Mouse (Mus musculus) heart, embryonic 13.5 days (tissue): ENCODE measurements around the gene Prkag2. TPM values are rescaled to one million over a fixed set of nuclear protein-coding genes. Genes with fewer than 3 reads are reported as not detected.

ENCODE experiments used
- ATAC-seq: fragments of 200-750 bp; cut with Nextera tagmentation; 2 replicates; pipeline ENCODE4 v1.8.0; 2017; ENCODE audit warnings: moderate TSS enrichment; ENCODE audit not compliant: insufficient number of reproducible peaks, low FRiP score, low TSS enrichment; ENCODE audit errors: extremely low read depth
- H3K27ac ChIP-seq: fragments of 300-500 bp; sonication (generic); replicated peaks from 2 replicates; pipeline ENCODE4 v1.5.1; 2015; ENCODE audit warnings: moderate library complexity, mild to moderate bottlenecking, inconsistent platforms
- H3K27me3 ChIP-seq: fragments of 300-500 bp; sonication (generic); replicated peaks from 2 replicates; pipeline ENCODE4 v1.6.1; 2015; ENCODE audit warnings: mild to moderate bottlenecking, inconsistent platforms
- H3K36me3 ChIP-seq: fragments of 300-500 bp; sonication (generic); 2 replicates; pipeline ENCODE4 v1.6.1; 2015; ENCODE audit warnings: mild to moderate bottlenecking, inconsistent platforms
- H3K4me1 ChIP-seq: fragments of 300-500 bp; sonication (generic); 2 replicates; pipeline ENCODE4 v1.6.1; 2015; ENCODE audit warnings: inconsistent platforms
- H3K4me2 ChIP-seq: fragments of 300-500 bp; sonication (generic); 2 replicates; pipeline ENCODE4 v1.6.1; 2015; ENCODE audit warnings: inconsistent platforms, mild to moderate bottlenecking, moderate library complexity
- H3K4me3 ChIP-seq: fragments of 300-500 bp; sonication (generic); 2 replicates; pipeline ENCODE4 v1.5.1; 2015; ENCODE audit warnings: moderate library complexity, mild to moderate bottlenecking, inconsistent platforms
- H3K9ac ChIP-seq: fragments of 300-500 bp; sonication (generic); 2 replicates; pipeline ENCODE4 v1.6.1; 2015; ENCODE audit warnings: inconsistent platforms, mild to moderate bottlenecking, moderate library complexity
- H3K9me3 ChIP-seq: fragments of 300-500 bp; sonication (generic); 2 replicates; pipeline ENCODE4 v1.6.1; 2016; ENCODE audit warnings: inconsistent platforms
- WGBS: fragments of 180-500 bp; shearing (Covaris S2); methylation state at CpG from one replicate; pipeline ENCODE4 v1.1.7; 2015; ENCODE audit warnings: mixed read lengths; 5-methylcytosine and 5-hydroxymethylcytosine counted together
- polyA plus RNA-seq: library from polyadenylated mRNA; unstranded; fragments of >200 nt; fragmentation: Nextera tagmentation; extraction: Ambion mirVana; gene quantifications from 2 replicates; pipeline ENCODE4 v1.2.1, GENCODE M21; 2015

Gene Prkag2
- polyA plus RNA-seq, 1 experiment from 2014 or later = 83.7 TPM

- H3K4me1 ChIP-seq = peaks cover 30% of the 10 kb centered on the region
- peaks cover 4% of the 10 kb centered on the region for H3K36me3 ChIP-seq
- no peak overlapping the region for H3K27ac ChIP-seq
- no peak overlapping the region for H3K4me3 ChIP-seq
- H3K9ac ChIP-seq = no peak overlapping the region
- H3K4me2 ChIP-seq = no peak overlapping the region
- peaks cover 6% of the 10 kb centered on the region for H3K9me3 ChIP-seq
- 71% methylated on average over 5 of the region's 5 CpGs for WGBS
- no peaks in the 10 kb centered on the region for H3K27me3 ChIP-seq
- no peak for ATAC-seq
Measured at GRCm38 (mm10) chr5:24938046-24938822, 162.2 kb downstream of the Prkag2 start.

DNA sequence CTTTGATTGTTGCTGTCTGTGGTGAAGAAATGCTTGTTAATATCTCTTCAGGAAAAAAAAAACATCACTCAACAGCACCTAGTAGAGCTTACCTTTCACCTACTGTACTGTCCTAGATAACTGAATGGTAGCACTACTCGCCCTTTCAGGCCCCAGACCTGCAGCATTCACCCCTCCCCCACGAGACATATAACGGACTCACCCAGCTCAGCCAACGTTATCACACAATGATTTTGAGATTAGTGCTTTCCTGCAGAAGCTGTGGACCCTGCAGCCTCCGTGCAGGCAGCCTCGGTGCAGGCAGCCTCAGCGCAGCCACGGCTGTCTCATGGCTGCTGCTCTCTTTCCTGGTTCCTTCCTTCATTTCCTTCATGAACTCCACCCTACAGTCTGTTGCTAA, 164.0 kb downstream of the Prkag2 start:
- H3K4me2 ChIP-seq = no peak overlapping the region
- peaks cover 4% of the 10 kb centered on the region for H3K36me3 ChIP-seq
- 43% methylated on average over 8 of the region's 8 CpGs for WGBS
- no peak overlapping the region for H3K9ac ChIP-seq
- no peak for ATAC-seq
- H3K4me3 ChIP-seq = no peak overlapping the region
- H3K27ac ChIP-seq = no peak overlapping the region
- H3K27me3 ChIP-seq = no peaks in the 10 kb centered on the region
- peaks cover 6% of the 10 kb centered on the region for H3K9me3 ChIP-seq
- H3K4me1 ChIP-seq = peaks cover 29% of the 10 kb centered on the region

- WGBS = 84% methylated on average over 10 of the region's 10 CpGs
- H3K27me3 ChIP-seq = no peaks in the 10 kb centered on the region
- peaks cover 6% of the 10 kb centered on the region for H3K9me3 ChIP-seq
- peaks cover 19% of the 10 kb centered on the region for H3K4me1 ChIP-seq
- no peak overlapping the region for H3K9ac ChIP-seq
- H3K27ac ChIP-seq = no peak overlapping the region
- no peak overlapping the region for H3K4me3 ChIP-seq
- H3K4me2 ChIP-seq = no peak overlapping the region
- H3K36me3 ChIP-seq = peaks cover 4% of the 10 kb centered on the region
- no peak for ATAC-seq
Measured at GRCm38 (mm10) chr5:24935446-24935845, 165.0 kb downstream of the Prkag2 start.

GRCm38 (mm10) chr5:24933760-24934159, 166.7 kb downstream of the Prkag2 start:
- no peaks in the 10 kb centered on the region for H3K27me3 ChIP-seq
- no peak overlapping the region for H3K9ac ChIP-seq
- peaks cover 9% of the 10 kb centered on the region for H3K4me1 ChIP-seq
- ATAC-seq = no peak
- no peak overlapping the region for H3K27ac ChIP-seq
- H3K4me3 ChIP-seq = no peak overlapping the region
- WGBS = 95% methylated on average over 1 of the region's 1 CpGs
- peaks cover 4% of the 10 kb centered on the region for H3K36me3 ChIP-seq
- H3K9me3 ChIP-seq = peaks cover 6% of the 10 kb centered on the region
- H3K4me2 ChIP-seq = no peak overlapping the region

DNA sequence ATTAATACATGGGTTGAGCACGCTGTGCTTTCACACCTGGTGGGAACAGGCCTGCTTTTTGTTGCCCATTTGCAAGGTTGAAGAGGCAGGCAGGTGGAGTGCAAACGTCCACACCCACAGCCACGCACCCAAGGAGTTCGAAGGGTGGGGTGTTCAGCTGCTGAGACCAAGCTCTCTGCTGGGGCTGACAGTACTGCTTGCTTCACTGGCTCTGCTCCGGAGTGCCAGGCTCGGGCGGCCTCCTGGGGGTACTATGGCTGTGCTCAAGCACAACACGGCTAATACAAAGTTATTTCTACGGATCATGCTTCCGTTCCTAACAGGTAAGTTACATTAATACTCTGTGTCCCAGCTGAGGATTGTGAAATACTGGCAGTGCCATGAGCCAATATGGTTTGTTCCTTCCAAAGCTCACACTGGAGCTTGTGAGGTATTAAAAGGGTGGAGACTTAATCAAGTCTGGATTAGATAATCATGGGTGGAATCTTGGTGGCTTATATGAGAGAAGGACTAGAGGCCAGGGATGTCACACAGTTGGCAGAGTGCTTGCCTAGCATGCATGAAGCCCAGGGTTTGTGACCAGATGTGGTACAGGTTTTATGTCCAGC, 168.8 kb downstream of the Prkag2 start:
- Histone ChIP-seq H3K36me3 (peaks cover 4% of the 10 kb centered on the region), H3K9me3 (peaks cover 6% of the 10 kb centered on the region), H3K4me3 (no peak overlapping the region), H3K9ac (no peak overlapping the region), H3K27ac (no peak overlapping the region), H3K27me3 (no peaks in the 10 kb centered on the region), H3K4me2 (no peak overlapping the region), H3K4me1 (peaks cover 23% of the 10 kb centered on the region)
- ATAC-seq = no peak
- WGBS = 80% methylated on average over 10 of the region's 10 CpGs

DNA sequence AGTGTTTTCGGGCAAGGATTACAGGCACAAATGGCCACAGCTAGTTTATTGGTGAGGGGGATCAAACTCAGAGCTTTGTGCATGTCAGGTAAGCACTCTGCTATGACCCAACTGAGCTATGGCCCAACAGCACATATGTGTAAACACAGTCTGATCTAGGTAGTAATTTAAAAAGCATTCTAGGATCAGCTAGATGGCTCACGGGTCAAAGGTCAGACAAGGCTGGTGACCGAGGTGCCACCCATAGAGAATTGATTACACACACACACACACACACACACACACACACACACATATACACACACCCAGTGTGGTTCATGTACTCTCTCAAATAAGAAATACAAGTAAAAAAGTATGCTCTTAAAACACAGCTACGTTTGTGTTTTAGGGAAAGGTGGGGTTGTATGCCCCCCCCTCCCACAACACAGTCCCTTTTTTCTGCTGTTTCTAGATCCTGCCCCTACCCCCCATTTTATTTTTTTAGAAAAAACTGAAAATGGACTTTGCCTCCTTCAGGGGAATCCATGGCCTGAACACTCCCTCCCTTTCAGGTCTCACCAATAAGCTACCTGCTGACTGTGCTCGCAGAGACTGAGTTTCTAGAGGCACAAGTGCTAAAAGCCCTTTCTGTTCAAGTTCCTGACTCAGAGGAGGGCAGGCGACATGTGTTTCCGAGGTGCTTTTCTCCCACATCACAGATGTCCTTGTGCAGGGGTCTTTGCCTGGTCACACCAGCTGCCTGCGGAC, 169.4 kb downstream of the Prkag2 start:
- peaks cover 6% of the 10 kb centered on the region for H3K9me3 ChIP-seq
- no peak overlapping the region for H3K4me3 ChIP-seq
- ATAC-seq = no peak
- H3K4me2 ChIP-seq = no peak overlapping the region
- H3K9ac ChIP-seq = no peak overlapping the region
- WGBS = 84% methylated on average over 8 of the region's 8 CpGs
- no peak overlapping the region for H3K27ac ChIP-seq
- peaks cover 4% of the 10 kb centered on the region for H3K36me3 ChIP-seq
- peaks cover 20% of the 10 kb centered on the region for H3K4me1 ChIP-seq
- no peaks in the 10 kb centered on the region for H3K27me3 ChIP-seq

DNA sequence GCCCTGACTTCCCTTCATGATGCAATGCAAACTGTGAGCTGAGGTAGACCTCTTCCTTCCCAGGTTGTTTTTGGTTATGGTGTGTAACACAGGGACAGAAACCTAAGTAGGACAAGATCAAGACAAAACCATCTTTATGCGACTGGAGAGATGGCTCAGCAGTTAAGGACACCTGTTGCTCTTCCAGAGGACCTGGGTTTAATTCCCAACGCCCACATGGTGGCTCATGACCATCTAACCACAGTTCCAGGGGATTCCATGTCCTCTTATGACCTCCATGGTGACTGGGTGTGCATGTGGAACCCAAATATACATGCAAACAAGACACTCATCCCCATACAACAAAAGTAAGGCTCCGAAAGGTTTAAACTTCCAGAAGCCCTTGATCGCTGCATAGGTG, 171.6 kb downstream of the Prkag2 start:
- Histone ChIP-seq H3K4me1 (peaks cover 30% of the 10 kb centered on the region), H3K36me3 (peaks cover 2% of the 10 kb centered on the region), H3K27ac (no peak overlapping the region), H3K27me3 (no peaks in the 10 kb centered on the region), H3K4me3 (no peak overlapping the region), H3K9me3 (peaks cover 3% of the 10 kb centered on the region), H3K4me2 (no peak overlapping the region), H3K9ac (no peak overlapping the region)
- WGBS = 88% methylated on average over 4 of the region's 4 CpGs
- no peak for ATAC-seq

DNA sequence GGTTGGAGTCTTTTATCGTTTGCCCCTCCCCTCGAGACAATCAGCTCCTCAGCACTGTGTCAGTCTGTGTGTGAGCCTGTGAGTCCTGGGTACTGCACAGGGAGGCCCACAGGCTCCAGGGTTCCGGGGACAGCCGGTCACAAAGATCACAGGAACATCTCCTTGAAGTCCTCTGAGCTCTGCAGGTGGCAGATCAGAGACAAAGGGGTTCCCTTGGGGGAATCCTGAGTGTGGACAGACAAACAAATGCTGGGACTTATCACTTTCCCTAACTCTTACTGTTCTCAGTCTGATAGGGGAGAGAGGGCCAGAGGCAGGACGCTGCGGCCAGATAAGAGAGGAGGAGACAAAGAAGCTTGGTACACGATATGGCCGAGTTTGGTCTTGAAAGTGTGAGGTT, 172.7 kb downstream of the Prkag2 start:
- H3K9ac ChIP-seq = peak overlapping the region; percentile 25; the same call in 1 of the 2 replicates
- no peaks in the 10 kb centered on the region for H3K27me3 ChIP-seq
- WGBS = 5% methylated on average over 8 of the region's 8 CpGs
- no peak overlapping the region for H3K4me3 ChIP-seq
- H3K36me3 ChIP-seq = no peaks in the 10 kb centered on the region
- peaks cover 41% of the 10 kb centered on the region for H3K4me1 ChIP-seq
- H3K4me2 ChIP-seq = peak overlapping the region; percentile 22
- H3K27ac ChIP-seq = peak overlapping the region; percentile 20; the same call in 1 of the 2 replicates
- no peak for ATAC-seq
- H3K9me3 ChIP-seq = no peaks in the 10 kb centered on the region

GRCm38 (mm10) chr5:24919155-24919554, 181.3 kb downstream of the Prkag2 start:
- WGBS = 46% methylated on average over 1 of the region's 1 CpGs
- Histone ChIP-seq H3K36me3 (0 out of 2 replicates have a peak, but pooled peaks cover 2% of the 10 kb centered on the region), H3K9me3 (no peaks in the 10 kb centered on the region), H3K4me2 (no peak overlapping the region), H3K4me1 (peaks cover 43% of the 10 kb centered on the region), H3K27ac (peak overlapping the region; percentile 75), H3K27me3 (no peaks in the 10 kb centered on the region), H3K4me3 (no peak overlapping the region), H3K9ac (no peak overlapping the region)
- peak; percentile 28; the same call in 1 of the 2 replicates for ATAC-seq

DNA sequence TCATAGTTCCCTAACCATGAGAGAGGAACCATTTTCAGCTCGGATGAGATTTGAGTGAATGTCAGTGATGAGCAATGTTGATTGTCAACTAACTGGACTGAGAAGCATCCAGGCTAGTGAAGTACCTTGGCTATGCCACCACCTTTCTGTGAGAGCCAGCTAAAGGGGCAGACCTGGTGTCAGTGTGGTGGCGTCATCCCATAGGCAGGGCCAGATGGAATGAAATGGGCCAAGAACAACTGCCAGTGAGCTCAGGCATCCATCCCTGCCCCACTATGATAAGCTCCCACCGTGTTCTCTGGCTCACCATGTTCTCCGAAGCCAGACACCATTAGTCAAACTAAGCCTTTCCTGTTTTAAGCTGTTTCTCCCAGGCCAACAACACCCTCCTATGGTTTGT, 183.9 kb downstream of the Prkag2 start:
- ATAC-seq = no peak
- no peak overlapping the region for H3K4me2 ChIP-seq
- H3K4me1 ChIP-seq = peaks cover 18% of the 10 kb centered on the region
- no peaks in the 10 kb centered on the region for H3K9me3 ChIP-seq
- H3K9ac ChIP-seq = no peak overlapping the region
- H3K4me3 ChIP-seq = no peak overlapping the region
- H3K36me3 ChIP-seq = 0 out of 2 replicates have a peak, but pooled peaks cover 2% of the 10 kb centered on the region
- H3K27ac ChIP-seq = no peak overlapping the region
- 73% methylated on average over 4 of the region's 4 CpGs for WGBS
- H3K27me3 ChIP-seq = no peaks in the 10 kb centered on the region

GRCm38 (mm10) chr5:24915119-24915518, 185.3 kb downstream of the Prkag2 start:
- Histone ChIP-seq H3K27me3 (no peaks in the 10 kb centered on the region), H3K27ac (no peak overlapping the region), H3K9ac (no peak overlapping the region), H3K9me3 (no peaks in the 10 kb centered on the region), H3K36me3 (0 out of 2 replicates have a peak, but pooled peaks cover 2% of the 10 kb centered on the region), H3K4me3 (no peak overlapping the region), H3K4me2 (no peak overlapping the region), H3K4me1 (peaks cover 18% of the 10 kb centered on the region)
- no peak for ATAC-seq
- WGBS = 65% methylated on average over 5 of the region's 5 CpGs
